Mouse (Mus musculus): ENCODE measurements at regions not wholly inside any gene's neighbourhood (a gene's known extent, or its start where the extent isn't known, plus 50 kb on each side); places are given as distances from the start of the nearest gene placed in this dataset.
A peak's percentile ranks its signal among the peaks of the same experiment; 100 is the strongest.

GRCm38 (mm10) chr19:21066432-21067113, 112.6 kb upstream of the Tmc1 start:
- Histone ChIP-seq H3K4me3 (ENCODE audit: insufficient read depth, low read depth, low read length) (no peak overlapping the region), H3K4me1 (ENCODE audit: control insufficient read depth, insufficient read depth, low read length) (no peaks in the 10 kb centered on the region), H3K36me3 (ENCODE audit: control insufficient read depth, insufficient read depth, low read length) (no peaks in the 10 kb centered on the region), H3K79me2 (ENCODE audit: control insufficient read depth, insufficient read depth, low read length) (no peaks in the 10 kb centered on the region), H3K9ac (ENCODE audit: low read depth, low read length) (no peak overlapping the region), H3K27ac (replicated peaks; ENCODE audit: insufficient read depth, low read depth, low read length) (no peak overlapping the region), H3K27me3 (ENCODE audit: control insufficient read depth, insufficient read depth, low read length) (no peaks in the 10 kb centered on the region)
- WGBS: 90% methylated on average over 14 of the region's 14 CpGs
- peak; percentile 24 for DNase-seq (ENCODE audit: extremely low read depth, low read depth, low spot score)
- TF ChIP-seq CTCF (IDR thresholded peaks at IDR 0.05; ENCODE audit: low read depth, low read length) (no peak), POLR2A (IDR thresholded peaks at IDR 0.05; ENCODE audit: extremely low read depth, insufficient read depth, low read length) (no peak)

GRCm38 (mm10) chr19:21064902-21065301, 110.9 kb upstream of the Tmc1 start:
- 75% methylated on average over 3 of the region's 3 CpGs for WGBS
- no peaks in the 10 kb centered on the region for H3K27me3 ChIP-seq (ENCODE audit: control insufficient read depth, insufficient read depth, low read length)
- H3K4me3 ChIP-seq (ENCODE audit: insufficient read depth, low read depth, low read length): no peak overlapping the region
- no peaks in the 10 kb centered on the region for H3K79me2 ChIP-seq (ENCODE audit: control insufficient read depth, insufficient read depth, low read length)
- no peak for DNase-seq (ENCODE audit: extremely low read depth, low read depth, low spot score)
- H3K36me3 ChIP-seq (ENCODE audit: control insufficient read depth, insufficient read depth, low read length): no peaks in the 10 kb centered on the region
- H3K27ac ChIP-seq (replicated peaks; ENCODE audit: insufficient read depth, low read depth, low read length): no peak overlapping the region
- H3K9ac ChIP-seq (ENCODE audit: low read depth, low read length): no peak overlapping the region
- TF ChIP-seq CTCF (IDR thresholded peaks at IDR 0.05; ENCODE audit: low read depth, low read length) (no peak), POLR2A (IDR thresholded peaks at IDR 0.05; ENCODE audit: extremely low read depth, insufficient read depth, low read length) (no peak)
- no peaks in the 10 kb centered on the region for H3K4me1 ChIP-seq (ENCODE audit: control insufficient read depth, insufficient read depth, low read length)

GRCm38 (mm10) chr19:21053597-21054544, 99.9 kb upstream of the Tmc1 start:
- Histone ChIP-seq H3K27me3 (ENCODE audit: control insufficient read depth, insufficient read depth, low read length) (no peaks in the 10 kb centered on the region), H3K9ac (ENCODE audit: low read depth, low read length) (no peak overlapping the region), H3K79me2 (ENCODE audit: control insufficient read depth, insufficient read depth, low read length) (no peaks in the 10 kb centered on the region), H3K36me3 (ENCODE audit: control insufficient read depth, insufficient read depth, low read length) (no peaks in the 10 kb centered on the region), H3K4me3 (ENCODE audit: insufficient read depth, low read depth, low read length) (no peak overlapping the region), H3K27ac (replicated peaks; ENCODE audit: insufficient read depth, low read depth, low read length) (no peak overlapping the region), H3K4me1 (ENCODE audit: control insufficient read depth, insufficient read depth, low read length) (peaks cover 6% of the 10 kb centered on the region; the same call in 1 of the 2 replicates)
- WGBS: 81% methylated on average over 11 of the region's 11 CpGs
- TF ChIP-seq POLR2A (IDR thresholded peaks at IDR 0.05; ENCODE audit: extremely low read depth, insufficient read depth, low read length) (no peak), CTCF (IDR thresholded peaks at IDR 0.05; ENCODE audit: low read depth, low read length) (no peak)
- DNase-seq (ENCODE audit: extremely low read depth, low read depth, low spot score): no peak

GRCm38 (mm10) chr19:21052771-21053170, 98.8 kb upstream of the Tmc1 start:
- peak; percentile 79 for DNase-seq (ENCODE audit: extremely low read depth, low read depth, low spot score)
- no peak overlapping the region for H3K27ac ChIP-seq (replicated peaks; ENCODE audit: insufficient read depth, low read depth, low read length)
- H3K4me3 ChIP-seq (ENCODE audit: insufficient read depth, low read depth, low read length): no peak overlapping the region
- no peak for TF ChIP-seq CTCF (IDR thresholded peaks at IDR 0.05; ENCODE audit: low read depth, low read length)
- no peak for TF ChIP-seq POLR2A (IDR thresholded peaks at IDR 0.05; ENCODE audit: extremely low read depth, insufficient read depth, low read length)
- H3K27me3 ChIP-seq (ENCODE audit: control insufficient read depth, insufficient read depth, low read length): no peaks in the 10 kb centered on the region
- no peak overlapping the region for H3K9ac ChIP-seq (ENCODE audit: low read depth, low read length)
- 57% methylated on average over 3 of the region's 3 CpGs for WGBS
- H3K79me2 ChIP-seq (ENCODE audit: control insufficient read depth, insufficient read depth, low read length): no peaks in the 10 kb centered on the region
- no peaks in the 10 kb centered on the region for H3K36me3 ChIP-seq (ENCODE audit: control insufficient read depth, insufficient read depth, low read length)
- H3K4me1 ChIP-seq (ENCODE audit: control insufficient read depth, insufficient read depth, low read length): peaks cover 6% of the 10 kb centered on the region; the same call in 1 of the 2 replicates

- peak; percentile 52 for DNase-seq (ENCODE audit: extremely low read depth, low read depth, low spot score)
- peaks cover 6% of the 10 kb centered on the region; the same call in 1 of the 2 replicates for H3K4me1 ChIP-seq (ENCODE audit: control insufficient read depth, insufficient read depth, low read length)
- H3K27me3 ChIP-seq (ENCODE audit: control insufficient read depth, insufficient read depth, low read length): no peaks in the 10 kb centered on the region
- no peak overlapping the region for H3K9ac ChIP-seq (ENCODE audit: low read depth, low read length)
- H3K79me2 ChIP-seq (ENCODE audit: control insufficient read depth, insufficient read depth, low read length): no peaks in the 10 kb centered on the region
- no peak overlapping the region for H3K4me3 ChIP-seq (ENCODE audit: insufficient read depth, low read depth, low read length)
- peak overlapping the region; percentile 22; the same call in 1 of the 2 replicates for H3K27ac ChIP-seq (replicated peaks; ENCODE audit: insufficient read depth, low read depth, low read length)
- H3K36me3 ChIP-seq (ENCODE audit: control insufficient read depth, insufficient read depth, low read length): no peaks in the 10 kb centered on the region
- no peak for TF ChIP-seq CTCF (IDR thresholded peaks at IDR 0.05; ENCODE audit: low read depth, low read length)
- TF ChIP-seq POLR2A (IDR thresholded peaks at IDR 0.05; ENCODE audit: extremely low read depth, insufficient read depth, low read length): no peak
- WGBS: 35% methylated on average over 4 of the region's 4 CpGs
Measured at GRCm38 (mm10) chr19:21051872-21052271, 97.9 kb upstream of the Tmc1 start.
